Mouse (Mus musculus) hindbrain, embryonic 10.5 days (tissue): ENCODE measurements around the gene Mogat1. TPM values are rescaled to one million over a fixed set of nuclear protein-coding genes. Genes with fewer than 3 reads are reported as not detected.

Source experiments
- DNase-seq: peaks from one replicate; pipeline ENCODE4 v3.0.0-alpha.2; 2017; ENCODE audit warnings: low spot score
- H3K27ac ChIP-seq: fragments of 300-500 bp; sonication (generic); 2 replicates; pipeline ENCODE4 v1.5.1; 2016; ENCODE audit warnings: mild to moderate bottlenecking, moderate library complexity
- H3K27me3 ChIP-seq: fragments of 300-500 bp; sonication (generic); 2 replicates; pipeline ENCODE4 v1.6.1; 2016; ENCODE audit warnings: mild to moderate bottlenecking; ENCODE audit not compliant: poor library complexity, insufficient read depth, severe bottlenecking
- H3K36me3 ChIP-seq: fragments of 300-500 bp; sonication (generic); 2 replicates; pipeline ENCODE4 v1.6.1; 2016; ENCODE audit warnings: mild to moderate bottlenecking, moderate library complexity
- H3K4me1 ChIP-seq: fragments of 300-500 bp; sonication (generic); replicated peaks from 2 replicates; pipeline ENCODE4 v1.6.1; 2016; ENCODE audit warnings: mild to moderate bottlenecking
- H3K4me3 ChIP-seq: fragments of 300-500 bp; sonication (generic); 2 replicates; pipeline ENCODE4 v1.5.1; 2016; ENCODE audit warnings: mild to moderate bottlenecking, moderate library complexity
- H3K9me3 ChIP-seq: fragments of 300-500 bp; sonication (generic); 2 replicates; pipeline ENCODE4 v1.6.1; 2016; ENCODE audit warnings: mild to moderate bottlenecking, moderate library complexity
- WGBS: fragments of 180-500 bp; shearing (Covaris S2); methylation state at CpG from one replicate; pipeline ENCODE4 v1.1.7; 2016; 5-methylcytosine and 5-hydroxymethylcytosine counted together
- polyA plus RNA-seq: library from polyadenylated mRNA; unstranded; fragments of >200 nt; fragmentation: Nextera tagmentation; extraction: Ambion mirVana; gene quantifications from 2 replicates; pipeline ENCODE4 v1.2.1, GENCODE M21; 2016

Gene Mogat1
- polyA plus RNA-seq, 1 experiment from 2014 or later = not detected

- peaks cover 2% of the 10 kb centered on the region; the same call in 1 of the 2 replicates for H3K9me3 ChIP-seq
- WGBS = 91% methylated on average over 7 of the region's 7 CpGs
- H3K4me1 ChIP-seq = no peaks in the 10 kb centered on the region
- no peaks in the 10 kb centered on the region for H3K27me3 ChIP-seq
- H3K27ac ChIP-seq = no peak overlapping the region
- H3K4me3 ChIP-seq = no peak overlapping the region
- no peaks in the 10 kb centered on the region for H3K36me3 ChIP-seq
- DNase-seq = no peak
Measured at GRCm38 (mm10) chr1:78518907-78519306, 8.1 kb downstream of the Mogat1 start.

GRCm38 (mm10) chr1:78525189-78525886, 14.5 kb downstream of the Mogat1 start:
- Histone ChIP-seq H3K4me1 (peaks cover 4% of the 10 kb centered on the region; the same call in 1 of the 2 replicates), H3K27ac (no peak overlapping the region), H3K9me3 (peaks cover 2% of the 10 kb centered on the region; the same call in 1 of the 2 replicates), H3K27me3 (no peaks in the 10 kb centered on the region), H3K36me3 (no peaks in the 10 kb centered on the region), H3K4me3 (no peak overlapping the region)
- peak; percentile 59 for DNase-seq
- 51% methylated on average over 23 of the region's 23 CpGs for WGBS

- WGBS = 91% methylated on average over 3 of the region's 3 CpGs
- DNase-seq = no peak
- Histone ChIP-seq H3K9me3 (no peaks in the 10 kb centered on the region), H3K27ac (no peak overlapping the region), H3K4me3 (no peak overlapping the region), H3K36me3 (no peaks in the 10 kb centered on the region), H3K4me1 (peaks cover 4% of the 10 kb centered on the region; the same call in 1 of the 2 replicates), H3K27me3 (no peaks in the 10 kb centered on the region)
Measured at GRCm38 (mm10) chr1:78528356-78528755, 17.6 kb downstream of the Mogat1 start.

- H3K9me3 ChIP-seq = no peaks in the 10 kb centered on the region
- no peak overlapping the region for H3K4me3 ChIP-seq
- WGBS = 91% methylated on average over 8 of the region's 8 CpGs
- no peak overlapping the region for H3K27ac ChIP-seq
- H3K4me1 ChIP-seq = peaks cover 4% of the 10 kb centered on the region; the same call in 1 of the 2 replicates
- DNase-seq = no peak
- H3K36me3 ChIP-seq = no peaks in the 10 kb centered on the region
- H3K27me3 ChIP-seq = no peaks in the 10 kb centered on the region
Measured at GRCm38 (mm10) chr1:78529011-78529410, 18.2 kb downstream of the Mogat1 start.

- no peak overlapping the region for H3K27ac ChIP-seq
- no peak for DNase-seq
- WGBS = 84% methylated on average over 7 of the region's 7 CpGs
- H3K4me3 ChIP-seq = no peak overlapping the region
- H3K27me3 ChIP-seq = no peaks in the 10 kb centered on the region
- peaks cover 4% of the 10 kb centered on the region; the same call in 1 of the 2 replicates for H3K4me1 ChIP-seq
- H3K9me3 ChIP-seq = no peaks in the 10 kb centered on the region
- H3K36me3 ChIP-seq = no peaks in the 10 kb centered on the region
Measured at GRCm38 (mm10) chr1:78530500-78531215, 19.9 kb downstream of the Mogat1 start.

- no peaks in the 10 kb centered on the region for H3K9me3 ChIP-seq
- no peak overlapping the region for H3K27ac ChIP-seq
- H3K4me3 ChIP-seq = no peak overlapping the region
- H3K4me1 ChIP-seq = peaks cover 8% of the 10 kb centered on the region; the same call in 1 of the 2 replicates
- no peaks in the 10 kb centered on the region for H3K36me3 ChIP-seq
- 85% methylated on average over 15 of the region's 15 CpGs for WGBS
- H3K27me3 ChIP-seq = 0 out of 2 replicates have a peak, but pooled peaks cover 3% of the 10 kb centered on the region
- DNase-seq = no peak
Measured at GRCm38 (mm10) chr1:78532184-78532800, 21.5 kb downstream of the Mogat1 start.

GRCm38 (mm10) chr1:78534428-78535150, 23.8 kb downstream of the Mogat1 start:
- Histone ChIP-seq H3K27me3 (0 out of 2 replicates have a peak, but pooled peaks cover 3% of the 10 kb centered on the region), H3K4me1 (peaks cover 12% of the 10 kb centered on the region), H3K9me3 (no peaks in the 10 kb centered on the region), H3K4me3 (no peak overlapping the region), H3K27ac (no peak overlapping the region), H3K36me3 (no peaks in the 10 kb centered on the region)
- WGBS = 92% methylated on average over 9 of the region's 9 CpGs
- no peak for DNase-seq

GRCm38 (mm10) chr1:78536310-78537164, 25.7 kb downstream of the Mogat1 start:
- H3K4me1 ChIP-seq = peaks cover 10% of the 10 kb centered on the region
- 39% methylated on average over 19 of the region's 19 CpGs for WGBS
- peak; percentile 64 for DNase-seq

GRCm38 (mm10) chr1:78537494-78538010, 26.8 kb downstream of the Mogat1 start:
- Histone ChIP-seq H3K4me1 (peaks cover 10% of the 10 kb centered on the region), H3K27ac (peak overlapping the region; percentile 62; the same call in 1 of the 2 replicates), H3K27me3 (0 out of 2 replicates have a peak, but pooled peaks cover 3% of the 10 kb centered on the region), H3K4me3 (peak overlapping the region; percentile 43), H3K9me3 (no peaks in the 10 kb centered on the region), H3K36me3 (no peaks in the 10 kb centered on the region)
- peak; percentile 55 for DNase-seq
- 12% methylated on average over 16 of the region's 16 CpGs for WGBS

More at GRCm38 (mm10) chr1:78536310-78537164, 25.7 kb downstream of the Mogat1 start:
- Histone ChIP-seq H3K27ac (no peak overlapping the region), H3K36me3 (no peaks in the 10 kb centered on the region), H3K27me3 (0 out of 2 replicates have a peak, but pooled peaks cover 3% of the 10 kb centered on the region), H3K9me3 (no peaks in the 10 kb centered on the region), H3K4me3 (no peak overlapping the region)

- WGBS = 44% methylated on average over 5 of the region's 5 CpGs
- Histone ChIP-seq H3K27ac (no peak overlapping the region), H3K9me3 (no peaks in the 10 kb centered on the region), H3K4me1 (peaks cover 10% of the 10 kb centered on the region), H3K27me3 (0 out of 2 replicates have a peak, but pooled peaks cover 3% of the 10 kb centered on the region), H3K4me3 (no peak overlapping the region), H3K36me3 (no peaks in the 10 kb centered on the region)
- DNase-seq = no peak
Measured at GRCm38 (mm10) chr1:78538396-78538795, 27.6 kb downstream of the Mogat1 start.

GRCm38 (mm10) chr1:78539166-78539565, 28.4 kb downstream of the Mogat1 start:
- Histone ChIP-seq H3K36me3 (no peaks in the 10 kb centered on the region), H3K4me1 (peaks cover 10% of the 10 kb centered on the region), H3K27ac (no peak overlapping the region), H3K27me3 (0 out of 2 replicates have a peak, but pooled peaks cover 3% of the 10 kb centered on the region), H3K4me3 (no peak overlapping the region), H3K9me3 (no peaks in the 10 kb centered on the region)
- 58% methylated on average over 6 of the region's 6 CpGs for WGBS
- no peak for DNase-seq
